Mouse (Mus musculus) gastrocnemius, postnatal 36 days (tissue): ENCODE measurements around the gene Hs1bp3. TPM values are rescaled to one million over a fixed set of nuclear protein-coding genes. Genes with fewer than 3 reads are reported as not detected.

Source experiments
- DNase-seq, 2 experiments: peaks; one replicate each; pipeline ENCODE4 v3.0.0; 2022
- intact Hi-C: fragments of 180-260 bp; cut with DNase I; formaldehyde crosslinking; loops from one replicate; pipeline ENCODE4 v1.15.1; 2025
- total RNA-seq, 2 experiments: library from RNA; stranded (reverse); gene quantifications; 2 replicates each; pipeline ENCODE4 v1.2.3; 2021

Gene Hs1bp3
- total RNA-seq, 2 experiments from 2014 or later: 4.3 to 5.3 TPM

- no peak for DNase-seq
- intact Hi-C loops: loop anchor here (5.0 kb wide), 1 partner anchor 105 kb away; no protein-coding TSS in a partner anchor
Observed at GRCm38 (mm10) chr12:8332174-8332542, 18.9 kb downstream of the Hs1bp3 start.

GRCm38 (mm10) chr12:8333617-8334016 lies 20.4 kb downstream of the Hs1bp3 start:
- DNase-seq: no peak
- intact Hi-C loops: loop anchor here (5.0 kb wide), 1 partner anchor 104 kb away; no protein-coding TSS in a partner anchor

GRCm38 (mm10) chr12:8334261-8334660 lies 21.0 kb downstream of the Hs1bp3 start:
- DNase-seq: peak in 1 of 2 experiments; percentile 47
- intact Hi-C loops: loop anchor here (5.0 kb wide), 1 partner anchor 103 kb away; no protein-coding TSS in a partner anchor

GRCm38 (mm10) chr12:8335503-8335902 lies 22.3 kb downstream of the Hs1bp3 start:
- no peak for DNase-seq
- intact Hi-C loops: loop anchor here (5.0 kb wide), 1 partner anchor 52 kb away; no protein-coding TSS in a partner anchor

GRCm38 (mm10) chr12:8336601-8337285 lies 23.5 kb downstream of the Hs1bp3 start:
- intact Hi-C loops: loop anchor here (5.0 kb wide), 1 partner anchor 51 kb away; no protein-coding TSS in a partner anchor
- DNase-seq: peak in 1 of 2 experiments; percentile 1

GRCm38 (mm10) chr12:8337286-8338060 lies 24.2 kb downstream of the Hs1bp3 start:
- intact Hi-C loops: loop anchor here (5.0 kb wide), 1 partner anchor 50 kb away; no protein-coding TSS in a partner anchor
- DNase-seq: peak in 1 of 2 experiments; percentile 8

GRCm38 (mm10) chr12:8338491-8338890 lies 25.3 kb downstream of the Hs1bp3 start:
- peak in 1 of 2 experiments; percentile 10 for DNase-seq
- intact Hi-C loops: loop anchor here (5.0 kb wide), 1 partner anchor 49 kb away; no protein-coding TSS in a partner anchor

GRCm38 (mm10) chr12:8338918-8339317 lies 25.7 kb downstream of the Hs1bp3 start:
- intact Hi-C loops: loop anchor here (5.0 kb wide), 1 partner anchor 48 kb away; no protein-coding TSS in a partner anchor
- no peak for DNase-seq

GRCm38 (mm10) chr12:8339591-8340319 lies 26.5 kb downstream of the Hs1bp3 start:
- DNase-seq: peak in 1 of 2 experiments; percentile 9
- intact Hi-C loops: loop anchor here (5.0 kb wide), 1 partner anchor 48 kb away; no protein-coding TSS in a partner anchor

GRCm38 (mm10) chr12:8341008-8341407 lies 27.8 kb downstream of the Hs1bp3 start:
- intact Hi-C loops: no loop called here
- peak in 1 of 2 experiments; percentile 3 for DNase-seq

GRCm38 (mm10) chr12:8343381-8343780 lies 30.1 kb downstream of the Hs1bp3 start:
- no peak for DNase-seq
- intact Hi-C loops: no loop called here

GRCm38 (mm10) chr12:8344897-8345296 lies 31.7 kb downstream of the Hs1bp3 start:
- peak in 1 of 2 experiments; percentile 60 for DNase-seq
- intact Hi-C loops: no loop called here

GRCm38 (mm10) chr12:8345539-8345938 lies 32.3 kb downstream of the Hs1bp3 start:
- intact Hi-C loops: no loop called here
- no peak for DNase-seq

- intact Hi-C loops: no loop called here
- DNase-seq: no peak
Observed at GRCm38 (mm10) chr12:8347746-8348462, 34.7 kb downstream of the Hs1bp3 start.

GRCm38 (mm10) chr12:8348733-8349513 lies 35.7 kb downstream of the Hs1bp3 start:
- DNase-seq: no peak
- intact Hi-C loops: no loop called here

GRCm38 (mm10) chr12:8351025-8351903 lies 38.0 kb downstream of the Hs1bp3 start:
- no peak for DNase-seq
- intact Hi-C loops: no loop called here

- intact Hi-C loops: no loop called here
- DNase-seq: no peak
Observed at GRCm38 (mm10) chr12:8353071-8353470, 39.8 kb downstream of the Hs1bp3 start.

- intact Hi-C loops: no loop called here
- no peak for DNase-seq
Observed at GRCm38 (mm10) chr12:8354187-8354586, 41.0 kb downstream of the Hs1bp3 start.
